Mouse (Mus musculus): ENCODE results near the gene Ddah2. TPM values are rescaled to one million over a fixed set of nuclear protein-coding genes. Genes with fewer than 3 reads are reported as not detected.
"Not testable (repeated sequence)": the region's sequence is repeated elsewhere in the genome, so short reads cannot be mapped to it uniquely, and the experiment has no call there.

Gene Ddah2
- total RNA-seq, 2 experiments from 2014 or later, result 49.3 to 50.0 TPM

GRCm38 (mm10) chr17:35024691-35025488 is 33.9 kb upstream of the Ddah2 start:
- intact Hi-C loops (cut with DNase I), result no loop called here

DNA sequence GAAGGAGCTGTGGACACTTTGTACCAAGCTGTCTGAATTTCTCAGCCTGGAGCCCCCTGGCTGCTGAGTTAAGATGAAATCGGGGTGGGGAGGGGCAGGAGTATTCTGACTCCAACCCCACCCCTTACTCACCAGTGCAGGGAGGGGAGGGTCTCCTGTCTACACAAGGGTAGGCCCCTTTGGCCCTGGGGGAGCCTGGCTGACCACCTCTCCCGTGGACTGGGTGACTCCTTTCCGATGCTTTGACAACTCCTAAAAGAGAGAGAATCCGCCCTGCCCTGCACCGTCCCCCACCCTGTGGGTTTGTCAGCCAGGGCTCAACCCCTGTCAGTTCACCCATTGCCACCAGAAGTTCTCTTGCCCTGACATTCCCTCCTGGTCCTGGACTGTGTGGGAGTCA is 32.6 kb upstream of the Ddah2 start:
- intact Hi-C loops (cut with DNase I), result no loop called here

More at GRCm38 (mm10) chr17:35024691-35025488, 33.9 kb upstream of the Ddah2 start:
- DNase-seq, result no peak

DNA sequence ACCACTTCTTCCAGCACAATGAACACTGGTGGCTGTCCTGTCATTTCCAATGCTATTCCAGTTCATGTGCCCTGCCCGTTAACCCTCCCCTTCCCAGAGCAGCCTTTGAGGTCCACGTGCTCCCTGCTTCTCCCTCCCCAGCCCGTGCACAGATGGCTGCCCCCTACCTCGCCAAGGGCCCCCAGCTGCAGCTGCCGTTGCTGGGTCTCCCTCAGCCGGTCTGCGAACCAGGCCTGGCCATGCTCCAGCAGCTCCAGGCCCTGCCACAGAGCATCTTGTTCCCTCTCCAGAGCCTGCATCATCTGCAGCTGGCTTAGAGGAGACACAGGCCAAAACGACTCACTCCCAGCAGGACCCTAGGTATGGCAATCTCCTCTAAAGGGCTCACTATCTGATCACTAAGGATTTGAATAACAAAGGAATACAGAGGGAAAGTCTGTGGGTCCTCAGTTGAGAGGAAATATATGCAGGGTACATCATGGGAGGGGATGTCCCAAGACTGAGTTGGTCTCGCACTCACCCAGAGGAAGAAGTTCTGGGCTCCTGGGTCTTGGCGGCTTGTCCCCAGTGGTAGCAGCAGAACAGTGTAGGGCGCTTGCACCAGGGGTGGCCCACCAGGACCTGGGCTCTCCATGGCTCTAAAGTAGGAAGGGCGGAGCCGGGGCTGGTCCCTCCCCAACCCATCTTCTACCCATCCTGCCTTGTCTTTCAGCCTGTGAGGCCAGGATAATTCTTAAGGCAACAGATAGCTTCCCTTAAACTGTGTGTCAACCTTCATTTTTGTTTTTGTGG is 31.4 kb upstream of the Ddah2 start, which contains the start of gene Sapcd1:
Sapcd1 (minus strand) TSS at position 740 of the 792 bp plus-strand sequence.
- intact Hi-C loops (cut with DNase I), result no loop called here
- peak; percentile 52 to 65 for DNase-seq

More for the DNA sequence above, 32.6 kb upstream of the Ddah2 start:
- no peak for DNase-seq

DNA sequence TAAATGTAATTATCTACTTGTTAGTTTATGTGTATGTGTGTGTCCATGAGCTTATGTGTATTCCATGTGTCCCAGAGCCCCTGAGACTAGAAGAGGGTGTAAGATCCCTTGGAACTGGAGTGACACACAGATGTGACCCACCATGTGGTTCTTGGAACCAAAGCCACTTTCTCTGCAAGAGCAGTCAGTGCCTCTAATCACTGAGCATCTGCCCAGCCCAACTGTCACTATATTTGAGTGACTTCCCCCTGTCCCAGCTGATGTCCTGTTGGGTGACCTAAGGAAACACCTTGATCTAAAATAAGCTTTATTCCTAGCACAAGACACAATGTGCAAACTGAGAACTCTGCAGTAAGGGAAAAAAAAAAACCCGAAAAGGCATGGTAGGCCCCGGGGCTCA is 30.5 kb upstream of the Ddah2 start:
- DNase-seq, result no peak
- intact Hi-C loops (cut with DNase I), result no loop called here

- intact Hi-C loops (cut with DNase I), result no loop called here
- DNase-seq, result no peak
These were observed 28.9 kb upstream of the Ddah2 start for GRCm38 (mm10) chr17:35029691-35030532.

DNA sequence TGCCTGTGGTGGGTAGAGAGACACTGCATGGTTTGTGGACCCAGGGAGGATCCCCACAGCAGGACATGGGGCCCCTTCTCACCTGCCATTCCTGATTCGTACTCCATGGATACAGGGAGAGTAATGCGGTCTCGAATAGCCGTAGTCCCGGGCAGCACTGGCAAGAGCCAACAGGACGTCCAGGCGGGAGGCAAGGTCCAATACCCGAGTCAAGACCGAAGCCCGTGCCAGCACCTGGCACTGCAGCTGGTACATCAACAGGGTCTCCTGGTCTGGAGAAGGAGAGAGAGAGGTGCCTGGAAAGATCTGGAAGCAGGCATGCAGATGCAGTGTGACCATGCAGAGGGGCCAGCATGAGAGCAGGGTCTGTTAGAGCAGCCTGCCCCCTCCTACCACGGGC is 27.6 kb upstream of the Ddah2 start:
- intact Hi-C loops (cut with DNase I), result no loop called here
- DNase-seq, result no peak

DNA sequence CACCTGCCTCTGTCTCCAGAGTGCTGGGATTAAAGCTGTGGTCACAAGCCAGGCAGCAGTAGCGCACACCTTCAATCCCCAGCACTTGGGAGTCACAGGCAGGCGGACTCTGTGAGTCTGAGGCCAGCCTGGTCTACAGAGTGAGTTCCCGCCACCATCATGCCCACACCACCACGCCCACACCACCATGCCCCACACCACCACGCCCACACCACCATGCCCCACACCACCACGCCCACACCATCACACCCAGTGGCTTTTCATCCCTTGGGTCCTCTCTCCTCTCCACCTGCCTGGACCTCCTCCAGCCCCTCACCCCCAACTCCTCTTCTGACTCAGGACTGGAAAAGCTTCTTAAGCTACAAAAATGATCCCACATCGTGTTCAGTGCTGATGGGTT is 27.0 kb upstream of the Ddah2 start:
- DNase-seq, result no peak
- intact Hi-C loops (cut with DNase I), result no loop called here

DNA sequence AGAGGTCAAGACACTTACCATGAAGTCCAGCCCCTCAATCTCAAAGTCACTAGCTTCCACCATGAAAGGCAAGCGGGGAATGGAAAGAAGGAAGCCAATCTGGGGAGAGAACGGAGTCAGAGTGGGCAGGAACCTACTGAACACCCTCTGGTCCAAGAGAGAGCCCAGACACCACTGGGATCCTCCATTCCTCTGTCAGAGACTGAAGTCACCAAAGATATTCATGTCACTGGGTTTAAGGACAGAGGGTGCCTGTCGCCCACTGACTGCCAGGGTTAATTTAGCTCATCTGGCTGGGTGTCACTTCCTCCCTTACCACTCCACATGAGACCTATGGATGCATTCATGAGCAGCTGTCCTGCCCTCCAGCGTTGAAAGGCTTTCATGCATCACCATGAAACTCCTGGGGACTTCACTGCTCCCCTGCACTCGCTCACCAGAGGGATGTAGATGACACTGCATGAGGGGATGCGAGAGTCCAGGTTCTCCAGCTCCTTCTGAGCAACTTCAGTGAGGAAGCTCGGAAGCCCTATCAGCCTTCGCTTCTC is 26.4 kb upstream of the Ddah2 start:
- intact Hi-C loops (cut with DNase I), result no loop called here
- no peak for DNase-seq

DNA sequence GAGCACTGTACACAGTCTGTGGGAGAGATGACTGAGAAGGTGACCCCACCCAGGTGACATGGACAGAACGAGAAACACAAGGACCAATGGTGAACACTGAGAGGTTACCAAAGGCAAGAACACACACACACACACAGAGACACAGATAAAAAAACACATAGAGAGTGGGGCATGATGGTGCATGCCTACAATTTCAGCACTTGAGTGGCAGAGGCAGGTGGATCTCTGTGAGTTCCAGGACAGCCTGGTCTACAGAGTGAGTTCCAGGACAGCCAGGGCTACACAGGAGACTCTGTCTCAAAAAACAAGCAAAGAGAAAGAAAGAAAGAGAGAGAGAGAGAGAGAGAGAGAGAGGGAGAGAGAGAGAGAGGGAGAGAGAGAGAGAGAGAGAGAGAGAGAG is 25.1 kb upstream of the Ddah2 start:
- intact Hi-C loops (cut with DNase I); DNase-seq: not testable (repeated sequence)

- DNase-seq, result no peak
- intact Hi-C loops (cut with DNase I), result no loop called here
These were observed 23.9 kb upstream of the Ddah2 start for GRCm38 (mm10) chr17:35034896-35035295.

DNA sequence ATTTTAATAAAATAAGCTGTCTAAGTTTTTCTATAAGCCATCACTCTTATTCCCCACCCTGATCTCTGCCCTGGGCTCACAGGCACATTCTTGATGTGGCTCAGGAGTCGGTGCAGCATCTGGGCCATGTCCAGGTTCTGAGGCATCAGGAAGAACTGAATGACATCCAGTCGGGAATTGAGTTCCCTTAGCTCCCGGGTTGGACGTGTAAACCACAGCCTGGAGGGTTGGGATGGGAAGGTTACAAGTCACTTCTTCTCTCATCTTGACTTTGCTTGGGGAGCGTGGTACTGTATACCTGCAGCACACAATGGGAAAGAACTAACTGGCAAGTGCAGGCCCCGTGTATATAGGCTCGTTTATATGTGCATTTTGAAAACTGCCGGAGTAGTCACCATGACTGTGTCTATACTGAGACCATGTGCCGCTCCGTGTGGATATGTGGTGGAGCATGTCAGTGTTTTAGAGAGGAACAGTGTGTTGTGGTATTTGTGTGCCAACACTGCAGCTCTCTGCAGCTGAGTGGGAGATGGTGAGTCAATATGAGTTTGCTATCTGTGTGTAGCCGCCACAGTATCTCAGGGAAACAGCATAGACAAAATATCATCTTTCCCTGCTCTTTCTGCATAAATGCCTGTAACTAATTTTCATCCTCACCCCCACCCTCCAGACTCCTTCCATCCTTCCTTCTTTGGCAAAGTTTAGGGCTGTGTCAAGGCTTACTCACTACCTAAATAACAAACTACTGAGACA is 19.5 kb upstream of the Ddah2 start:
- intact Hi-C loops (cut with DNase I), result no loop called here
- DNase-seq, result no peak

DNA sequence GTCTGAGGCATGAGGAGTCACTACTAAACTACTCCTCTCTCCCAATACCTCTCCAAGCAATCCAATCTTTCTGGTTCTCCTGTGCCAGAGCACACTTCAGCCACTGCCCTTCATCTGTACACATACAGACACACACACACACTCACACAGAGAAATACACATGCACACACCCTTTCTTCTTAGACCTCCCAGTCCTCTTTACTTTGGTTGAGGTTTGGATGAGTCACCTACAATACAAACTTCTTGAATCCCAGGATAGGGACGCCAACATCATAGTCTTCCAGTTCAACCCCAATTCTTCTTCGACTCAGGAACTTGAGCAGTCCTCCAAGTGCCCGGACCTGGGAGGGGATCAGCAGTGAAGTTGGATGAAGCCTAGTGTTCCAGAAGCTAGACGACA is 15.0 kb upstream of the Ddah2 start:
- intact Hi-C loops (cut with DNase I), result loop anchor here (2.0 kb wide), 1 partner anchor 21 kb away; no protein-coding TSS in a partner anchor
- no peak for DNase-seq

DNA sequence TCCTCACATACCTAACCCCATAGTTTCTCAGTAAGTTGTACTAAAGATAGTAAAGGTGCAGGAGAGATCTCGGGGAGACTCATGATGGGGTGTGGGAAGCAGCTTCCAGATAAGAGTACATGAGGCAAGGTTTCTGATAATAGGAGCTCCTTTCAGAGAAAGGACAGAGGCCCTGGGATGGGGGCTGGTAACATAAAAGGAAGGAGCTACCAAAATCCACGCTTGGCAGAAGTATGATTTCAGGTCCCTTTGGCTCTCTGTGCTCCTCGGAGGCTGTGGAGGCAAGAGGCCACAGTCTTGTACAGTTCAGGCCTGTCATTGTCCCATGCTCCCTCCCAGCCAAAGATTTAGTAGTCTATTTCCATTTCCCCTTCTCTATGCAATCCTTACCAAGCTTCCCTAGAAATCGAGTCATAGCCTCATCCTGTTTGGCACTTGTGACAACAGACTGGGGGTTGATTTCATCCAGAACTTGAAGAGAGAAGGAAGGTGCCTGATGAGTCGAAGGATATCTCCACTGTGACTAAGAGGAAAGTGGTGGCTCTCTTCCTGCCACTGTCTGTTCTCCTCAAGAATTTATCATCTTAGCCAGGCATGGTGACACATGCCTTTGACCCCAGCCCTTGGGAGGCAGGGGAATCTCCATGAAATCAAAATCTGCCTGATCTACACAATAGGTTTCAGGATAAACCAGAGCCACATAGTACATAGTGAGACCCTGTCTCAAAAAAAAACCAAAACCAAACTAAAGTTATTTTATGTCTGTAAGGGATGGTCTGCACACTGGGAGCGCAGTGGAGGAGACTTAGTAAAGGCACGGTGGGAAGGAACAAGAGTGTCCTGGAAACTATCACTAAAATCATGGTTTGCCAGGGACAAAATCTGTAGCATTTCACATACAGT is 13.7 kb upstream of the Ddah2 start:
- intact Hi-C loops (cut with DNase I), result loop anchor here (2.0 kb wide), 1 partner anchor 22 kb away; no protein-coding TSS in a partner anchor
- DNase-seq, result no peak

DNA sequence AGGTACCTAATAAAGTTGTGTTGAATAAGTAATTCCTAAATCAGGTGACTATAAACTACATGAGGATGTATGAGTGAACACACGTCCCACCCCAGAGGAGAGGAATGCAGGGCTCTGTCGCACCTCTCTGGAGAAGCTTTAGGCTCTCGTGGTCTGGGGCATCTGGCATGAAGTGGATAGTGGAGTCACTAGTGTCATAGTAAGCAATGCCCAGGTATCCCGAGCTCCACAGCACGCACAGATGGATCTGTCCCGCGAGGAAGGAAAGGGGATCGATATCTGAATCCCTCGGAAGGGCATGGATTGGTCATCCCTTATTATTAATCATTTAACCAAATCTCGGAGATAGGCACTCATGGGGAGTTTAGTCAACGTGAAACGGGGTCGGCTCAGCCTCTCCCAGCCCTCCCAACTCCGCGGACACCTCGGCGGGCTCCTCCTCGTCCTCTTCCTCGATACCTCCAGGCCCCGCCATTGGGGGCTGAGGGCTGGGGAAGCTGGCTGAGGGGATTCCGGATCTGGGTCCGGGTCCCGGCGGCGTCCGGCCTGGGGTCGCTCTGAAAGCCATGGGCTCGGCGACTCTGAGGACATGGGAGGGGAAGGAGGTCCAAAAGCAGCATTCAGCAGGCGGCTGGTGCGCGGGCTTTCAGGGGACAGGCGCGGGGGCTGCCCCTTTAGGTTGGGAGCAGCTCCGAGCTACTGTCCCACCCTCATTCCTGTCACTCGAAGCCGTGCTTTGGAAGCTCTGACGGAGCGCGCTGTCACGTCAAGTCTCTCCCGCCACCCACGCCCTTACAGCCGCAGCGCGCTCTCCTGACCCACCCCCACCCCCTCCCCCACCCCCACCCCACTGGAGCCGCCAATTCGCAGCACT is 12.8 kb upstream of the Ddah2 start:
- no peak for DNase-seq

DNA sequence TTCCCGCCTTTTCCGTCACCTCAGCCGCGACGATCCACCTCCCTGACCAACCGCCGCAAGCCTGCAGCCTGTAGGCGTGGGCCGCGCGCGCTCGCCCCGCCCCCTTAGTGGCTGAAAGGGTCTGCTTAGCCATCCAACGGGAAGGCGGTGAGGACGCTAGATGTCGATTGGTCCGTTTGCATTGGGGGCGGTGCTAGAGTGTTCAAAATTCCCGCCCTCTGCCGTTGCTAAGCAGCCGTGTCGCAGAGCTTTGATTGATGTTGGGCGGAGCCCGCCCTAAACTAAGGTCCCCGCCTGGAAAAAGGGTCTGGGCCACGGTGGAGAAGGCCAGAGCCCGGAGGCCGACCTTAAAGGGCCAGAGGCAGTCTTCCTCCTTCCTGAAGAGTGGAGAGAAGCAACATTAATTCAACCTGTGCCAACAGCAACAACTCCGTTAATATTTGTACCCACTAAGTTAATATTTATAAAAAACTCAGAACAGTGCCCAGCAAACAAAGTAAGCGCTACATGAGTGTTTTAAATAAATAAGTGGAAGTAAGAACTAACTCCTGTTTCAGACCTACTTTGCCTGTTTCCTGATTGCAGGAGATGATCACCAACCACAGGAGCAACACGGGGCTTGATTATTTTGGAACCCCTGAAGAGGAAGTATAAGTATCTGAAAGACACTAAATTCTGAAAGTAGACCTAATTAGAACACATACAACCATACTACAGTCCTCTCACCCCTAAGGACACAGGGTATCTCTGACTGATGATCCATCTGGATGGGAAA is 12.0 kb upstream of the Ddah2 start, which contains the start of gene Msh5:
Msh5 (minus strand) TSS at position 65 of the 775 bp plus-strand sequence.
- intact Hi-C loops (cut with DNase I), result no loop called here

More for the DNA sequence above, 12.8 kb upstream of the Ddah2 start:
- intact Hi-C loops (cut with DNase I), result loop anchor here (2.0 kb wide), 1 partner anchor 23 kb away; no protein-coding TSS in a partner anchor

DNA sequence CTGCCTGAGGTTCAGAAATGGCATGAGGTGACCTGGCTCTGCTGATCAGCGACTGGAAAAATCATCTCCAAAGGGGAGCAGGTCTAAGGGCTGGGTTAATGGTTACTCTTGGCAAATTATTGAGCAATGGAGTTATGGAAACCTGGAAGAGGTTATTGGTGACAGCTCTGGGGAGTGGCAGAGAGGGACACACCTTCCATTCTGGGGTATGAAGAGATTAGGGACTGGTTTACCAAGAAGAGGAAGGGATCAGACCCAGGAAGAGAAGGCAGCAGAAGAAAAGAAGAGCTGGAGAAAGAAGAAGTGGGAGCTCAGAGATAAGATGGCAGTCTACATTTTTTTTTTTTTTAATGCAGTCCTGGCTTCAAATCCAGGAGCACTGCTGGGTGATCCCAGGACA is 11.1 kb upstream of the Ddah2 start:
- DNase-seq, result no peak
- intact Hi-C loops (cut with DNase I), result no loop called here

More for the DNA sequence above, 12.0 kb upstream of the Ddah2 start, which contains the start of gene Msh5:
- DNase-seq, result peak; percentile 97
